Mouse (Mus musculus) T-helper 2 cell (primary cell): ENCODE measurements around the gene Gm49322.

ENCODE experiments used
- in situ Hi-C: fragments of 300-600 bp; cut with MboI, MseI; formaldehyde crosslinking; loops from one replicate; pipeline ENCODE4 v1.15.1; 2025; ENCODE audit warnings: high pct_unique_total_duplicates

Gene Gm49322

GRCm38 (mm10) chr10:80654866-80655265 lies 49.0 kb downstream of the Gm49322 start:
- in situ Hi-C loops = loop anchor here (5.0 kb wide), 1 partner anchor 688 kb away; no protein-coding TSS in a partner anchor

GRCm38 (mm10) chr10:80655406-80656129 lies 49.7 kb downstream of the Gm49322 start:
- in situ Hi-C loops = loop anchor here (5.0 kb wide), 1 partner anchor 688 kb away; no protein-coding TSS in a partner anchor

GRCm38 (mm10) chr10:80656130-80656862 lies 50.5 kb downstream of the Gm49322 start:
- in situ Hi-C loops = loop anchor here (5.0 kb wide), 1 partner anchor 689 kb away; no protein-coding TSS in a partner anchor

- in situ Hi-C loops = loop anchor here (5.0 kb wide), 1 partner anchor 690 kb away; no protein-coding TSS in a partner anchor
Observed at GRCm38 (mm10) chr10:80656863-80657623, 51.2 kb downstream of the Gm49322 start, which contains the start of gene Btbd2. Gene Btbd2, minus strand, starts transcription at chr10:80657071.

- in situ Hi-C loops = loop anchor here (5.0 kb wide), 1 partner anchor 691 kb away; no protein-coding TSS in a partner anchor
Observed at GRCm38 (mm10) chr10:80658194-80658840, 52.5 kb downstream of the Gm49322 start.

- in situ Hi-C loops = loop anchor here (5.0 kb wide), 1 partner anchor 692 kb away; no protein-coding TSS in a partner anchor
Observed at GRCm38 (mm10) chr10:80658841-80659202, 53.0 kb downstream of the Gm49322 start.

GRCm38 (mm10) chr10:80659213-80659612 lies 53.4 kb downstream of the Gm49322 start:
- in situ Hi-C loops = loop anchor here (5.0 kb wide), 1 partner anchor 692 kb away; no protein-coding TSS in a partner anchor

GRCm38 (mm10) chr10:80661149-80661548 lies 55.3 kb downstream of the Gm49322 start:
- in situ Hi-C loops = no loop called here

GRCm38 (mm10) chr10:80663485-80664196 lies 57.8 kb downstream of the Gm49322 start:
- in situ Hi-C loops = no loop called here

GRCm38 (mm10) chr10:80664197-80665015 lies 58.6 kb downstream of the Gm49322 start:
- in situ Hi-C loops = no loop called here

- in situ Hi-C loops = no loop called here
Observed at GRCm38 (mm10) chr10:80665016-80665380, 59.2 kb downstream of the Gm49322 start.
